Mouse (Mus musculus) A20 (cell line): ENCODE results near the gene Flt3.

Source experiments
- DNase-seq: peaks from one replicate; pipeline ENCODE4 v3.0.0-alpha.2; 2011; ENCODE audit warnings: low read depth, low spot score

Gene Flt3

DNA sequence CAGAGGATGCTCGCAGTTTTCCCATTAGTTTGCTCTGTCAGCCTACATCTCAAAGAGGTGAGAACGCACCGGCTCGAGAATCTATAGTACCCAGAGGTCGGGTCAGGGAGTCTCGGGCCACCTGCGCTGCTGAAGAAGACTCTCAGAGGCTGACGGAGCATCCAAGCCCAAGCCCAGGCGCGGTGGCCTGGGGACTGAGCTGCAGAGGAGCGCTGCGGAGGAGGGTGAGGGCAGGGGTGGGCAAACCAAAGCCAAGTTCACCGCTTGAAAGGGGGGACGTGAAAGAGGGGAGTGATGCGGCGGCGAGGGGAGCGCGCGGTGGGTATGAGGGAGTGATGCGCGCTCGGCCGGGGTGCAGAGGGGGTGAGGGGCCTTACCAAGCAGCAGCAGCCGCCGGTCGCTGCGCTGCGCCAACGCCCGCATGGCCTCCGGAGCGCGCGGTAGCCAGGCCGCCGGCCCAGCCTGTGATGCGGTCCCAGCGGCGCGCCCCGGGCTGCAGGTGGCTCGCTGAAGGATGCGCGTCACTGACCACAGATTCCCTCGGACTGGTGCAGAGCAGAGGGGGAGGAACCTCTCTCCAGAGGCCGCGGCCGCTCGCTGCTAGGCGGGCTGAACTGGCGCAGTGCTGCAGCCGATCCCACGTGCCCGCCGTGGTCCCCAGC lies at the start of gene Flt3:
Flt3 (minus strand) TSS at position 647 of the 662 bp plus-strand sequence.
- DNase-seq = peak; percentile 93

DNA sequence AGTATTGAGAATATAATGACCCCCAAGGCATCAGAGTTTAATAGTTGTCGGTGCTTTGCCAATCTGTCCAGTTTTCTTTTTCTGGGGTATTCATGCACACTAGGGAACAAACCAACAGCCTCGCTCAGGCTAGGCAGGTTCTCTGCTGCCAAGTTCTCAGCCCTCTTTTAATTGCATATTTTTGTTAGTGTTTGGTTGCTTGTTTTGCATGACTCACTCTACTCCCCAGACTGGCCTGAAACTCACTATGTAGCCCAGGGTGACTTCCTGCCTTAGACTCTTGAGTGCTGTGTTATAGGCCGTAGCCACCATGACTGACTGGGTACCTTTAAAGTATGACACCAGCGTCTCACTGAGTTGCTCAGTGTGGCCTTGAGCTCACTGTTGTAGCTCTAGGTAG lies 48.6 kb upstream of the Flt3 start:
- DNase-seq = no peak

DNA sequence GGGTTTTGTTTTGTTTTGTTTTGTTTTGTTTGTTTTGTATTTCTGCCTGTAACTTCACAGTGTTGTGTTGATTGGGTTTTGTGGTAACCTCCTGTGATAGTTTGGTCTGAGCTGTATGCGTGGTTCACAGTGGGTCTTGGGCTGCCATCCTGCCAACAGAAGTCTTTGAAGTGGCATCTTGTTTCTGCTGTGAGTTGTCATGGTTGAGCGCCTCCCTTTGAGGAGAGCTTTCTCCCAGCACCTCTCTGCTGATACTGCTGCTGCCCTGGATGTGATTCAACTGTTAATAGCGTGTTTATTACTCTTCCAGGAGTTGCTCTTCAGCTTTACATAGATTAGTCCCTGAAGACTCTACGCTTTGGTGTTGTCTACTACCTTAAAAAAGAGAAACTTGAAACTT lies 48.2 kb upstream of the Flt3 start:
- DNase-seq = peak; percentile 32

DNA sequence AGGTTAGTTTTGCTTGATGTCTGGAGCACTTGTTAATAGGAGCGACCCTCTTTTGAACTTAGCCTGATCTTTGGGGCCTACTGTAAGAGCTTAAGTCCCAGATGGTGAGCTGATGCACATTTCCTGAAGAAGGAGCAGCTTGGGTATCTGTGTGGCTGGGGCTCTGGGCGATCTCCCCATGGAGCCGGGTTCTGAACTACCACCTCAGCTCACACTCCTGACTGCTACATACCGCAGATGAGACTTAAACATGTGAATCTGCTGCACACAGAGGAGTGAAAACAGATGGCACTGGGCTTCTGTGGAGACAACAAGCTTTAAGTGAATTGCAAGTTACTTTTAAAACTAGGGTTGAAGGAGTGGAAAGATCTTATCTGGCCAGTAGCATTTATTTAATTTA lies 45.0 kb upstream of the Flt3 start:
- DNase-seq = no peak

DNA sequence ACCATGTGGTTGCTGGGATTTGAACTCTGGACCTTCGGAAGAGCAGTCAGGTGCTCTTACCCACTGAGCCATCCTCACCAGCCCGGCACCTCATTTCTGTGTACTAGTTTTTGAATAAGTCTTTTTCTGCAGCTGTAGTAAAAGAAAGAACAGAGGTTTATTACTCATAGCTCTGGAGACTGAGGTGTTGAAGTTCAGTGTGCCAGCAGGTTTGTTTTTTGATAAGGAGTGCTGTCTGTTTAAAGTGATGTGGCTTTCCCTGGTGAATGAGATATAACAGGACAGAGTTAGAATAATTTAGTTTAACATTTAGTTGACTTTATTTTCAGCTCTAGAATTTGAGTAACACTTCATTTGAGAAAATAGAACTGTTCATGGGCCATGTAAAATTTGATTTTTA lies 44.5 kb upstream of the Flt3 start:
- DNase-seq = no peak

DNA sequence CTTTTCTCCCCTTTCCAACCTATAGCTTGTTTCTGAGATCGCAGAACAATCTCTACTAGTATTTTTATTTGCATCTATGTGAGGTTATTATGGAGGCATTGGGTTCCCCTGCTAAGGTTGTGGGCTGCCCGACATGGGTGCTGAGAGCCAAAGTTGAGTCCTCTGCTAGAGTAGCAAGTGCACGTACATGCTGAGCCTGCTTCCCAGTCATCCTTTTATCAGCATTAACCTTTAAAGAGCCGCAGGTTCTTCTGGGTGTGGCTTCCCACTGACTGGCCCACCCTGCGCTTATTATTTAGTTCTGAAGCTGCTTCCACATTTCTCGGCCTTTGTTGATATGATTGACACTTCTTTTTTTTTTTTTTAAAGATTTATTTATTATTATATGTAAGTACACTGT lies 44.0 kb upstream of the Flt3 start:
- DNase-seq = no peak

DNA sequence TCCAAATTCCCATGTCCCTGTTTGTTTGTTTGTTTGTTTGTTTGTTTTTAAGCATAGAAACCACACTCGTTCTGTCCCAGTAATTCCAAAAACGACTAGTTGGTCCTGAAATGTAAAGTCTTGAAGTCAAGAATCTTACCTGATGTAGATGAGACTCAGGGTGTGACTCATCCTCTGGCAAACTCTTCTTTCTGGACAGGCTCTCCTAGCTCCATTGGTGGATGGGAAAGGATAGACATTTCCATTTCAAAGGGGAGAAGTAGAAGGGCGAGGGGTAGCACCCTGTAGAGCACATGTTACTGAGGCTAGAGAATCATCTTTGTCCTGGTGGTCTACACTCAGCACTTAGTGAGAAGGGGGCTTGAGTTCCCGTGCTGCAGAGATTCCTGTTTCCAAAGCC lies 42.5 kb upstream of the Flt3 start:
- DNase-seq = no peak

DNA sequence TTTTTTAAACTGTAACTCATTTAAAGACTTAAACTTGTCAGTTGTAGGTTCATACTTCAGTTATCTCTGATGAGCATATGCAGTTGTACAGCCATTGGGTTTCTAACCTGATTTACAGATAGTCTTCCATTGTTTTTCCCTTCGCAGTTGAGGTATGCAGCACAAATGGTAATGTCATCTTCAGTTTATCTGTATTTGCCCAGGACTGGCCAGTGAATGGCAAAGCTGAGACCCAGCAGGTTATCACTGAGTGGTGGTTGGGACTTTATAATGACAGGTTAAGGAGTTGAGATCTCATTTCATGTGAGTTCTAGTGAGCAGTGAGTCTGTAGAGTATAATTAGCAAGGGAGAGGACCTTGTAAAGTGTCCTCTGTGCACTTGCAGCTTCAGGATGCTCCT lies 41.7 kb upstream of the Flt3 start:
- no peak for DNase-seq

DNA sequence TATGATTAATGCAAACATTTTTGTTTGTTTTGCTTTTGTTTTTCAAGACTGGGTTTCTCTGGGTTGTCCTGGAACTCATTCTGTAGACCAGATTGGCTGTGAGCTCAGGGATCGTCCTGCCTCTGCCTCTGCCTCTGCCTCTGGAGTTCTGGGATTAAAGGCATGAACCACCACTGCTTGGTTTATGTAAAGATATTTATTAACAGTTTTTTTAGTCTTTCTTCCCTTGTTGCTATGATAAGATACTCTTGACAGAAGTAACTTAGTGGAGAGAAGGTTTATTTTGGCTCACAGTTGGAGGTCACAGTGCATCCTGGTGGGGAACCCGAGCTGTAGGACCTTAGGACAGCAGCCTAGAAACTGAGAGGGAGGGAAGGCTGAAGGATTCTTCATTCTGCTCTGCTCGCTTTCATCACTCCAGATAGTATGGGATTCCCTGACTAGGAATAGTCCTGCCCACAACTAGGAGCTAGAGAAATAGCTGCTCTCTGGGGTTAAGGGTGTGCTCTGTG lies 40.8 kb upstream of the Flt3 start:
- no peak for DNase-seq

DNA sequence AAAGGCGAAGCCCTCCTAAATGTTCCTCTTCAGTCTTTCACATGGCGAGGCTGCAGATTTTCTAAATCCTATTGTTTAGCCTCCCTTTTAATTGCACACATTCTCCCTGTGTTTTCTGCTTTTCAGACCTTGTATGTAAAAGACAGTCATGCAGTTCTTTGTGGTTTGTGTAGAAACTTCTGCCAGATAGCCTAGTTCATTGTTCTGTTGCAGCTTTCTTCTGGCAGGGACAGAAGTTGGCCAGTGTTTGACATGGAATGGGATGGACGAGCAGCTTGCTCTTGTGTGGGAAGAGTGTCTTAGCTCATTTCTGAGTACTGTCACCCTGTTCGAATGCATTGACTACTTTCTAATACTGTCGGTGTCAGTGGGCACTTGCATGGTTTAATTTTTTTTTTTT lies 36.2 kb upstream of the Flt3 start:
- DNase-seq = no peak

DNA sequence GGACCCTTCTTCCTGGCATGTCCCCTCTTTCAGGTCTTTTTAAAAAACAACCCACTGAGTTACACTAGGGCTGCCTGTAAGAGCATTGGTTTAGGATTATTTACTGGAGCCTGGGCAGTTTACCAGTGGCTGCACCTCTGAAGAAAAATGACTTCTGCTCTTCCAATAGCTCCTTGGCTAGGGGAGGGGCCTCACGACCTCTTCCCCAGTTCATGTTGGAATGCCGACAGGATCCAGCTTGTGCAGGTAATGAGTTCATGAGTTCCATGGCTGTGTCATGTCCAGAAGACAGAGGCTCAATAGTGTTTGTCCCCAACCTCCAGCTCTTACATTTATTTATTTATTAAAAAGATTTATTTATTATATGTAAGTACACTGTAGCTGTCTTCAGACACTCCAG lies 35.5 kb upstream of the Flt3 start:
- no peak for DNase-seq

DNA sequence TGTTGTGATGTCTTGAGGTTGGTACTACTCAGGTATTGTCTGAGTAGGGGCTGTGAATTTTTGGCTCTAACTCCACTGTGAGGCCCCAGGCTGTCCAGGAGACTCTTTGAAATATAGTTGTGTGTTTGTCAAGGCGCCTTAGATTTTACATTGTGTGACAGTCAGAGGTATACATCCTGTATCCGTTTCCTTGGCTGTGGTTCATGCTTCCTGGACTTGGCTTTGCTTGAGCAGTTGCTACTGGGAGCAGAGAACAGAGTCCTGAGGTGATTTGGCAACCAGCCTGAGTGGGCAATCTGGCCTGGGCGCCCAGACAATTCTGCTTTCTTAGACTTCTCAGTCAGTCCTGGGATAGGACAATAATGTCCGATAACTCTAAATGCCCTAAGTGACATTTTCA lies 34.9 kb upstream of the Flt3 start:
- no peak for DNase-seq

DNA sequence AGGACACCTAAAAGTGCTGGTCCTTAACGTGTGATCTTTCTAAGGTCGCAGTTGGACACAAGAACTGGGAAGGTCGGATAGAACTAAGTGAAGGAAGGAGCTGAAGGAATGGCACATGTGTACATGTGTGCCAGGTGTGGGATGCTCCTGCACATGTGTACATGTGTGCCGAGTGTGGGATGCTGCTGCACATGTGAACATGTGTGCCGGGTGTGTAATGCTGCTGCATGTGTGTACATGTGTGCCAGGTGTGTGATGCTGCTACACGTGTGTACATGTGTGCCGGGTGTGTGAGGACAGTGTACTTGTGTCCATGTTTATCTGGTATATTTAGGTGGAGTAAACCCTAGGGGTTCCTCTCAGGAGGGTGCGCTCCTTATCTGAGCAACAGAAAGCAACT lies 32.6 kb upstream of the Flt3 start:
- DNase-seq = no peak

DNA sequence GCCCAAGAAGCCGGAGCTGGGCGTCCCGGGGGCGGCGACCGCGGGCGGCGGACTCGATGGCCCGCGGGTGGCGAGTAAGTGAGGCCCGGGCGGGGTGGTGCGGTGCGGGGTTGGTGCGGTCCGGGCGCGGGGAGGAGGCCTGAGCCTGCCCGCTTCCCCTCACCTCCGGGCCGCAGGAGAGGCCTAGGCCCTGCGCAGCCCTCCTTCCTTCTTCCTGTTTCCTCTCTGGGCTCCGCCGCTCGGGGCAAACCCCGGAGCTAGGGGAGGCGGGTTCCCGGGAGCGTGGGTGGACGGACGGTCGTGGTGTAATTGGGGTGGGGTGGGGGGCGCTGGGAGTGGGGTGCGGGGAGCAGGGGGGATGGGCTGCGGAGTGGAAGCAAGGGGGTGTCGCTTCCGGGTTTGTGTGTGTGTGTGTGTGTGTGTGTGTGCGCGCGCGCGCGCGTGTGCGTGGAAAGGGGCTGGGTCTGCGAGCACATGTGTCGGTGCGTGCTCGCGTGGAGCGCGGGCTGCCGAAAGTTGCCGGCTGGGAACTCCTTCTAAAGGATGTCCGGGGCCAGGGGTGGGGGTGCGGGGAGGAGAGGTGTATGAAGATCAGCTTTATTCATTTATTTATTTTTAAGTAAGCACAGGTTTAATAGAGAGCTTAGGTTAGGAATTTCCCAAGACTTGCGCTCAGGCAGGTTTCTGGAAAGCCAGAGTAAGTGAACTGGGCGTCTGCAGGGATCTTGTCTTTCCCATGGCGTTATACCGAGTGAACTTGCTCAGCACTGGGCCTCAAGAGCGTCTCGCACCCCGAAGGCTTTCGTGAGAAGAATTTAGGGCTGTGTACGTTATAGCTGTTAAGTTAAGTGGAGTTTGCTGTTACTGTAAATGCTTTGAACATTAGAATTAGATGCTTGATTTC lies 30.9 kb upstream of the Flt3 start:
- DNase-seq = peak; percentile 75

DNA sequence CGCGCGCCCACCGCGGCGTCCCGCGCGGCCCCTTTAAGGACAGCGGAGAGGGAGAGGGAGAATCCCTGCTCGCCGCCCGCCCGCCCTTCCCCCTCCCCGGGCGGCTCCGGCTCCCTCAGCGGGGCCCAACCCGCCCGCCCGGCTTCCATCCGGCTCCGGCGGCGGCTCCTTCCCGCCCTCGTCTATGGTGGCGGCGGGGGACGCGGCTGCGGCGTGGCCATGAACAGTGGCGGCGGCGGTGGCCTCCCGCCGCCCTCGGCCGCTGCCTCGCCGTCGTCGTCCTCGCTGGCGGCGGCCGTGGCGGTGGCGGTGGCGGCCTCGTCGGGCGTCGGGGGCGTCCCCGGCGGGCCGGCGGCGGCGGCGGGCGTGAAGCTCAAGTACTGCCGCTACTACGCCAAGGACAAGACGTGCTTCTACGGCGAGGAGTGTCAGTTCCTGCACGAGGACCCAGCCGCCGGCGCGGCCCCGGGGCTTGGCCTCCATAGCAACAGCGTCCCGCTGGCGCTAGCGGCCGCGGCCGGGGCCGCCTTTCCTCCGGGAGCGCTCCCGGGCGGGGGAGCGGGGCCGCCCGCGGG lies 30.2 kb upstream of the Flt3 start:
- DNase-seq = peak; percentile 60

DNA sequence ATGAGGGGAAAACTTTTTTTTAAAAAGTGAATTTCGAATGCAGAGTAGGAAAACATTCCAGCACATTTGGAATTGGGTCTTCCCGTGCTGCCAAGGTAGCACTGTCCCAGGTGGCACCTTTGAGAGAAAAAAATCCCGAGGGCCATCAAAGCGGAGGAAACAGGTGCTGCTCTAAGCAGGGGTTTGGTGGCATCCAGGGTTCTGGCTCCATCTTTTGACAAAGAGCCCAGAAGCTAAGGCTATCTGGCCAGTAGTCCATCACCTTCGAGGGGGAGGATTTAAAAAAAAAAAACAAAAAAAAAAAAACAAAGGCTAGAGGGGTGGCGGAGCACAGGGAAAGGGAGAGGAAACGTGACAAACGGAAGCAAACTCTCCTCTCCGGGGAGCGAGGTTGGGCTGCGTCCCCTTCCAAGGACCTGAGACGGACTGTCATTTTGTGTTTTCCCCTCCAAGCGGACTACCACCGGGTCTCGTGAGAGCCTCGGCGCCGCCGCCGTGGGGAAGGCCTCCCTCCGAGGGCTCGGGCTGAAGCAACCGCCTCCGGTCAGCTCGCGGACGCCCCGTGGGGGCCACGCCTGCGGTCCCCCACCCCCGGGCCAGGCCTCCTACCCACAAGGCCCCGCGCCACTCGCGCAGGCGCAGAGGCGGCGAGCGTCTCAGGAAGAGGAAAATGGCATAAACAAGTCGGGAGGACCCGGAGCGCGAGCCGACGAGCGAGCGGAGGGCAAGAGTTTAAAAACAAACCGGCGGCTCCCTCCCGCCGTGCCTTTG lies 29.4 kb upstream of the Flt3 start, which contains the start of gene Pan3:
Pan3 (plus strand) TSS at position 627 of the 771 bp plus-strand sequence.
- peak; percentile 97 for DNase-seq

DNA sequence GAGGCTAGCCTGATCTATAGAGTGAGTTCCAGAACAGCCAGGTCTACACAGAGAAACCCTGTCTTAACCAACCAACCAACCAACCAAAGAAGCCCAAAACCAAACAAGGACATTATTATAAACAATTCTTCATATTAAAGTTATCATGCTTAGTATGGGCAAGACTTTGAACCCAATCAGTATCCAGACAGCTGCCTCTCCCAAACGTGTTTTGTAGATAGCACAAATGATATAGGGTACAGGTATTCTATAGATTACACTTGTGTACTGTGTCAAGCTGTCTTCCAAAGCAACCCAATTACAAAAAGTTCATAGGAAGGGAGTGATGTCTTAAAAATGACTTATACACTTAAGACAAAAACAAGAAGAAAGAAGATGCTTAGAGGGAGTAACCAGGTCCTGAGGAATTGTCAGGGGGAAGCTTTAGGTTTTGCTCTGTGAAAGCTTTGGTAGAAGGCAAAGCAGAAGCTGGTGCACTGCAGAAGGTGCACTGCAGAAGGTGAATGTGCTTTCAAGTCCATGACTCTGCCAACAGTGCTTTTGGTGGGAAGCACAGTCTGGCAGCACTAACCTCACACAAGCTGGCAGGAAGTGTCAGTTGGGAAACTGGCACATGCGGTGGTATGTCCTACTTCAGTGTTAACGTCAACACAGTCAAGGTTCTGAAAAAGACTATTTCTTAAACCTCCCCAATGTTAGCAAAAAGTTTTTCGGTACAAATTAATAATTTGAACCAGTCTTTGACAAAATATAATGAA lies 25.9 kb upstream of the Flt3 start:
- no peak for DNase-seq

DNA sequence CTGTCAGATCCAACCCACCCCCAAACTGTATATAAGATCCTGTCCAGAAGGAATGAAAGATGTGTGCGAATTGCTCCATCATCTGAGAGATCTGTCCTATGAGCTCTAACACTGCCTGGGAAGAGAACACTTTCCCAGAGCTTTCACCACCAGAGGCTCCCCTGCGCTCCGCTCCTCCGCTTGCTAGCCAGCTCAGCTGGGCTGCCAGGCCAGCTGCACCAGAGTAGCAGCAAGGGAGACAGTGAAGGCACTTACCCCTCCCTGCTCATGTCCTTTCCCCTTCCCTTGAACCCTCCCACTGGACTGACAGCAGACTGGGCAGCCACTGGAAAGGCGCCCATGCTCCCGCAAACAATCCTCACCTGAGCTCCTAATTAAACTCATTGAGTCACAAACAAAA lies 23.3 kb upstream of the Flt3 start:
- DNase-seq = no peak

DNA sequence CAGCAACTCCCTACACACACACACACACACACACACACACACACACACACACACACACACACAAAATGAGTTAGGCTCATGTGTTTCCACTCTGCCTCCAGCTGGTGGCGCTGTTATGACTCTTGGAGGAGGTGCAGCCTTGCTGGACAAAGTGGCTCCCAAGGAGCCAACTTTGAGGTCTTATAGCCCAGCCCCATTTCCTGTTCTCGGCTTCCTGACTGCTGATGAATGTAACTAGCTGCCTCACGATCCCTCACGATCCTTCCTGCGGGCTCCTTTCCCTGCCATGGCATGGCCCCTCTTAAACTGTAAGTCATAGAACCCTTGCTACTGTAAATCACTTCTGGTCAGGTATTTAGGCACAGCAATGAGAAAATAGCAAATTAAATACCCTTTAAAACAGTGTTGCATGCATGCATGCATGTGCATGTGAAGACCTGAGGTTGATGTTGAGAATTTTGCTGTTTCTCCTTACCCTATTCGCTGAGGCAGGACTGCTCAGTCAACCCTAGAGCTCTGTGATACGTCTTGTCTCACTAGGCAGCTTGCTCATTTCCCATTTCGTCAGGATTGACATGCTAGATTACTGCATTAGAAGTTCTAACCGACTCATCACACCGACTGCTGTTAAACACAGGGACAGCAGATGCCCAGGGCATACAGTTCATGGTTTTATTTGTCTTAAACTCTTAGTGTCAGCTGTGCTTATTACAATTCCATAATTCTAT lies 18.3 kb upstream of the Flt3 start:
- DNase-seq = peak; percentile 86

DNA sequence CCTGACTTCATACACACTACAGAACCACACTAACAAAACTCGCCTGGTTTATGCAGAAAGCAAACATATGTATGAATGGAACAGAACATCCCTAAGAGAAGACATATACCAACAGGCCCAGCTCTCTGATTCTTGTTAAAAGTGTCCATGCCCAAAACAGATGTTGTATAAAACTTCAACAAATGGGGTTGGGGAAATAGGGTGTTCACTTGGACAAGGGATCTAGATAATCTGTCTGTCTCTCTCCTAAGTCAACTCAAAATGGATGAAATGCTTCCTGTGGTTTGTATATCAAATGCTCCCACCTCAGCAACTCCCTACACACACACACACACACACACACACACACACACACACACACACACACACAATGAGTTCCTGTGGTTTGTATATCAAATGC lies 17.7 kb upstream of the Flt3 start:
- DNase-seq = no peak
